Mouse (Mus musculus): Measurements from ENCODE around the gene Gm3002.
"Not testable (repeated sequence)": the region's sequence is repeated elsewhere in the genome, so short reads cannot be mapped to it uniquely, and the experiment has no call there.

Gene Gm3002

GRCm38 (mm10) chr14:3809774-3810173 is at the start of gene Gm3002:
TSS of gene Gm3002 (plus strand) at chr14:3810074.
- DNase-seq (ENCODE audit: low read depth, low spot score): not testable (repeated sequence)

- DNase-seq (ENCODE audit: low read depth, low spot score): not testable (repeated sequence)
These were observed 36.1 kb downstream of the Gm3002 start, which contains the start of gene Gm3033 for GRCm38 (mm10) chr14:3845945-3846344. TSS of gene Gm3033 (plus strand) at chr14:3846245.

GRCm38 (mm10) chr14:3883872-3884271 is 74.0 kb downstream of the Gm3002 start, which contains the start of gene Gm2916:
TSS of gene Gm2916 (plus strand) at chr14:3884172.
- DNase-seq (ENCODE audit: low read depth, low spot score): not testable (repeated sequence)

GRCm38 (mm10) chr14:3931456-3931855 is 121.6 kb downstream of the Gm3002 start, which contains the start of gene Gm3029:
TSS of gene Gm3029 (plus strand) at chr14:3931756.
- DNase-seq (ENCODE audit: low read depth, low spot score): not testable (repeated sequence)

GRCm38 (mm10) chr14:3963247-3963646 is 153.4 kb downstream of the Gm3002 start, which contains the start of gene Gm3095:
TSS of gene Gm3095 (plus strand) at chr14:3963547.
- DNase-seq (ENCODE audit: low read depth, low spot score): not testable (repeated sequence)

- not testable (repeated sequence) for DNase-seq (ENCODE audit: low read depth, low spot score)
These were observed 188.2 kb downstream of the Gm3002 start, which contains the start of gene Gm3099 for GRCm38 (mm10) chr14:3998094-3998493. TSS of gene Gm3099 (plus strand) at chr14:3998394.

Measured in CD4-positive, CD25-positive, alpha-beta regulatory T cell, adult 2 months (primary cell).